In genomic region chr16:33062024-33062681, GRCm38 (mm10) we compare ENCODE assay signal across 8 mouse cellular contexts. TPM values are rescaled to one million over a fixed set of nuclear protein-coding genes. Genes with fewer than 3 reads are reported as not detected.
DNase-seq lines count a peak whose midpoint lies in the region; ATAC-seq and TF ChIP-seq lines count a peak whose summit lies in the region.

Lmln (plus strand) TSS chr16:33062521.

- H3K9ac ChIP-seq in CH12.LX (ENCODE audit: insufficient read depth, low read depth) = peak within 1 kb of the TSS; percentile 36
- H3K9ac ChIP-seq in forebrain, embryonic 12.5 days = peak within 1 kb of the TSS; percentile 75
- H3K9ac ChIP-seq in heart, postnatal 0 days (replicated peaks; ENCODE audit: low read depth, low read length) = peak within 1 kb of the TSS; percentile 58
- H3K9ac ChIP-seq in liver, embryonic 16.5 days (ENCODE audit: low read depth, low read length) = peak within 1 kb of the TSS; percentile 70
- H3K9ac ChIP-seq in neural tube, embryonic 13.5 days = peak within 1 kb of the TSS; percentile 89

- H3K27ac ChIP-seq in CH12.LX (ENCODE audit: insufficient read depth, low read depth) = peak within 1 kb of the TSS; percentile 51
- H3K27ac ChIP-seq in forebrain, embryonic 12.5 days = peak within 1 kb of the TSS; percentile 87
- H3K27ac ChIP-seq in heart, postnatal 0 days (ENCODE audit: low read depth) = peak within 1 kb of the TSS; percentile 63
- peak within 1 kb of the TSS; percentile 82 for H3K27ac ChIP-seq in liver, embryonic 16.5 days (ENCODE audit: low read length)
- H3K27ac ChIP-seq in neural tube, embryonic 13.5 days (replicated peaks) = peak within 1 kb of the TSS; percentile 86
- H3K27ac ChIP-seq in testis, adult 2 months (ENCODE audit: control insufficient read depth, insufficient read depth, low read depth, low read length) = peak within 1 kb of the TSS; percentile 82

- no peak for TF ChIP-seq CTCF in CH12.LX (conservative IDR thresholded peaks at IDR 0.05 in 1 of 2, IDR thresholded peaks at IDR 0.05 in 1 of 2; ENCODE audit: low read depth in 2 of 2, low read length in 2 of 2)
- TF ChIP-seq CTCF in heart, postnatal 0 days (IDR thresholded peaks at IDR 0.05; ENCODE audit: low read depth) = no peak
- TF ChIP-seq CTCF in testis, adult 2 months (IDR thresholded peaks at IDR 0.05; ENCODE audit: control insufficient read depth, insufficient read depth, insufficient replicate concordance, low read depth, low read length) = peak; percentile 7; the same call in 1 of the 2 replicates

- H3K79me2 ChIP-seq in CH12.LX (replicated peaks; ENCODE audit: control insufficient read depth, extremely low read depth, insufficient read depth, poor library complexity, severe bottlenecking) = peaks cover 26% of the 10 kb centered on the region

- TF ChIP-seq POLR2A in CH12.LX (IDR thresholded peaks at IDR 0.05; ENCODE audit: low read depth, low read length) = peak; percentile 91
- TF ChIP-seq POLR2A in testis, adult 2 months (IDR thresholded peaks at IDR 0.05; ENCODE audit: control insufficient read depth, low read depth, low read length) = peak; percentile 87

- H3K36me3 ChIP-seq in CH12.LX (replicated peaks in 1 of 2; ENCODE audit: control insufficient read depth in 1 of 2, insufficient read depth in 1 of 2, low read length in 1 of 2) = peaks cover 28 to 44% of the 10 kb centered on the region in 2 experiments
- H3K36me3 ChIP-seq in forebrain, embryonic 12.5 days (replicated peaks) = peaks cover 41% of the 10 kb centered on the region
- H3K36me3 ChIP-seq in heart, postnatal 0 days (replicated peaks; ENCODE audit: control insufficient read depth, insufficient read depth, low read length) = peaks cover 31% of the 10 kb centered on the region
- peaks cover 22% of the 10 kb centered on the region for H3K36me3 ChIP-seq in liver, embryonic 16.5 days (ENCODE audit: control insufficient read depth, insufficient read depth)
- peaks cover 39% of the 10 kb centered on the region for H3K36me3 ChIP-seq in neural tube, embryonic 13.5 days
- peaks cover 3% of the 10 kb centered on the region for H3K36me3 ChIP-seq in testis, adult 2 months (ENCODE audit: control insufficient read depth, insufficient read depth, low read length)

- H3K4me3 ChIP-seq in CH12.LX (replicated peaks in 1 of 3; ENCODE audit: low read depth in 2 of 3, low read length in 2 of 3, poor library complexity in 1 of 3) = peak within 1 kb of the TSS; percentile 48 to 78 (median 63)
- peak within 1 kb of the TSS; percentile 87 for H3K4me3 ChIP-seq in forebrain, embryonic 12.5 days (replicated peaks)
- peak within 1 kb of the TSS; percentile 74 for H3K4me3 ChIP-seq in heart, postnatal 0 days (ENCODE audit: low read depth, low read length)
- peak within 1 kb of the TSS; percentile 84 for H3K4me3 ChIP-seq in liver, embryonic 16.5 days (ENCODE audit: low read depth, low read length)
- H3K4me3 ChIP-seq in neural tube, embryonic 13.5 days = peak within 1 kb of the TSS; percentile 78
- peak within 1 kb of the TSS; percentile 87 for H3K4me3 ChIP-seq in testis, adult 2 months (ENCODE audit: control insufficient read depth, low read depth, low read length)

- dilution Hi-C loops in CH12.LX (cut with MboI; ENCODE audit: extremely low pct_ligation_motif_present, extremely low pct_unique_long_range_greater_than_20kb, low sequenced_read_pairs) = no loop called here

- peak within 1 kb of the TSS; percentile 76 for H3K4me2 ChIP-seq in CH12.LX (ENCODE audit: insufficient read depth, low read depth, poor library complexity, severe bottlenecking)
- H3K4me2 ChIP-seq in forebrain, embryonic 12.5 days = peak within 1 kb of the TSS; percentile 83
- peak within 1 kb of the TSS; percentile 93 for H3K4me2 ChIP-seq in heart, postnatal 0 days (ENCODE audit: low read depth, low read length)
- H3K4me2 ChIP-seq in liver, embryonic 16.5 days (ENCODE audit: low read depth, low read length) = peak within 1 kb of the TSS; percentile 82
- H3K4me2 ChIP-seq in neural tube, embryonic 13.5 days = peak within 1 kb of the TSS; percentile 85

- DNase-seq in CH12.LX (ENCODE audit: extremely low read depth) = peak; percentile 94
- DNase-seq in c-Kit-positive CD71-positive TER-119-negative erythroid progenitor cells, embryonic 14.5 days (ENCODE audit: low read depth) = peak; percentile 81
- DNase-seq in heart, postnatal 0 days (ENCODE audit: low spot score) = peak; percentile 92
- peak; percentile 91 to 95 for DNase-seq in kidney, postnatal 4 days

- no peak for TF ChIP-seq EP300 in CH12.LX (IDR thresholded peaks at IDR 0.05; ENCODE audit: low read length)
- no peak for TF ChIP-seq EP300 in heart, postnatal 0 days (IDR thresholded peaks at IDR 0.05; ENCODE audit: low read depth)

- in situ Hi-C loops in CH12.LX (cut with MboI; ENCODE audit: low pct_ligation_motif_present, low pct_unique_long_range_greater_than_20kb, low sequenced_read_pairs) = no loop called here

- H3K9me3 ChIP-seq in CH12.LX (replicated peaks; ENCODE audit: low read length) = no peaks in the 10 kb centered on the region
- no peaks in the 10 kb centered on the region for H3K9me3 ChIP-seq in forebrain, embryonic 12.5 days
- H3K9me3 ChIP-seq in heart, postnatal 0 days (replicated peaks; ENCODE audit: control insufficient read depth, low read length) = no peaks in the 10 kb centered on the region
- no peaks in the 10 kb centered on the region for H3K9me3 ChIP-seq in liver, embryonic 16.5 days (replicated peaks; ENCODE audit: control insufficient read depth, low read length)
- no peaks in the 10 kb centered on the region for H3K9me3 ChIP-seq in neural tube, embryonic 13.5 days

- no peaks in the 10 kb centered on the region for H3K27me3 ChIP-seq in CH12.LX (replicated peaks)
- H3K27me3 ChIP-seq in forebrain, embryonic 12.5 days = no peaks in the 10 kb centered on the region
- no peaks in the 10 kb centered on the region for H3K27me3 ChIP-seq in heart, postnatal 0 days (ENCODE audit: control insufficient read depth, insufficient read depth, low read length)
- H3K27me3 ChIP-seq in liver, embryonic 16.5 days (ENCODE audit: control insufficient read depth, insufficient read depth, low read depth, low read length) = no peaks in the 10 kb centered on the region
- H3K27me3 ChIP-seq in neural tube, embryonic 13.5 days = no peaks in the 10 kb centered on the region
- H3K27me3 ChIP-seq in testis, adult 2 months (ENCODE audit: control insufficient read depth, insufficient read depth, low read length) = no peaks in the 10 kb centered on the region

- peaks cover 8 to 55% of the 10 kb centered on the region in 2 experiments for H3K4me1 ChIP-seq in CH12.LX (ENCODE audit: control insufficient read depth in 1 of 2, insufficient read depth in 2 of 2)
- H3K4me1 ChIP-seq in forebrain, embryonic 12.5 days = peaks cover 36% of the 10 kb centered on the region
- peaks cover 9% of the 10 kb centered on the region; the same call in 1 of the 2 replicates for H3K4me1 ChIP-seq in heart, postnatal 0 days (ENCODE audit: control insufficient read depth, insufficient read depth)
- H3K4me1 ChIP-seq in liver, embryonic 16.5 days (ENCODE audit: control insufficient read depth, low read depth, low read length) = peaks cover 36% of the 10 kb centered on the region
- peaks cover 47% of the 10 kb centered on the region for H3K4me1 ChIP-seq in neural tube, embryonic 13.5 days (replicated peaks)
- peaks cover 4% of the 10 kb centered on the region for H3K4me1 ChIP-seq in testis, adult 2 months (ENCODE audit: control insufficient read depth, insufficient read depth, low read length)

- under 1% methylated on average over 57 of the region's 64 CpGs for WGBS in forebrain, embryonic 12.5 days
- WGBS in heart, postnatal 0 days = 2% methylated on average over 48 of the region's 64 CpGs
- under 1% methylated on average over 64 of the region's 64 CpGs for WGBS in liver, embryonic 16.5 days (ENCODE audit: insufficient replicate concordance)
- WGBS in neural tube, embryonic 13.5 days = under 1% methylated on average over 57 of the region's 64 CpGs

- ATAC-seq in forebrain, embryonic 12.5 days (ENCODE audit: low FRiP score) = peak; percentile 98
- ATAC-seq in heart, postnatal 0 days (ENCODE audit: insufficient read depth, low read depth) = peak; percentile 98
- ATAC-seq in liver, embryonic 16.5 days (ENCODE audit: low read depth) = peak; percentile 96
- peak; percentile 98 for ATAC-seq in neural tube, embryonic 13.5 days (ENCODE audit: low read depth)

- no peak for TF ChIP-seq RAD21 in CH12.LX (IDR thresholded peaks at IDR 0.05; ENCODE audit: low read depth, low read length)

TF ChIP-seq in CH12.LX, 34 proteins besides CTCF, POLR2A, EP300 and RAD21 (continues in another document):
- TF ChIP-seq BHLHE40 (IDR thresholded peaks at IDR 0.05; ENCODE audit: low read depth, low read length) (peak; percentile 28; the same call in 1 of the 2 replicates), MXI1 (IDR thresholded peaks at IDR 0.05; ENCODE audit: low read depth, low read length) (peak; percentile 88), SIN3A (IDR thresholded peaks at IDR 0.05; ENCODE audit: low read length) (peak; percentile 76; the same call in 1 of the 2 replicates), TCF12 (IDR thresholded peaks at IDR 0.05; ENCODE audit: low read depth, low read length) (peak; percentile 66; the same call in 1 of the 2 replicates), JUN (IDR thresholded peaks at IDR 0.05; ENCODE audit: insufficient read depth, low read depth, low read length) (no peak), ELF1 (IDR thresholded peaks at IDR 0.05; ENCODE audit: low read depth, low read length) (peak; percentile 63; the same call in 1 of the 2 replicates), NRF1 (IDR thresholded peaks at IDR 0.05; ENCODE audit: low read depth, low read length) (peak; percentile 69), USF1 (IDR thresholded peaks at IDR 0.05; ENCODE audit: low read depth, low read length) (peak; percentile 93), TBP (conservative IDR thresholded peaks at IDR 0.05; ENCODE audit: low read depth, low read length) (0 out of 2 replicates have a peak, but pooled peaks have one; percentile 47), POLR2AphosphoS2 (IDR thresholded peaks at IDR 0.05; ENCODE audit: low read depth, low read length) (peak; percentile 99), MAX (IDR thresholded peaks at IDR 0.05; ENCODE audit: low read length) (peak; percentile 86), NELFE (IDR thresholded peaks at IDR 0.05; ENCODE audit: low read depth, low read length) (0 out of 2 replicates have a peak, but pooled peaks have one; percentile 7)

RNA-seq across cellular contexts. Expression of gene Lmln, which starts in this region (rescaled TPM):
- 3.2 and 3.7 TPM in 2 replicates for total RNA-seq in CH12.LX (2012; rRNA removed)
- total RNA-seq in CH12.LX (2014; rRNA removed) = 1.5 and 1.7 TPM in 2 replicates
- 2.6 and 3.2 TPM in 2 replicates for polyA plus RNA-seq in CH12.LX (2012; ENCODE audit: insufficient read length, low read depth)
- 3.1 and 4.4 TPM in 2 replicates for polyA plus RNA-seq in forebrain, embryonic 12.5 days (2016; fragmentation: Nextera tagmentation; extraction: Ambion mirVana)
- 3.5 and 4.4 TPM in 2 replicates for total RNA-seq in heart, postnatal 0 days (2014; rRNA removed; ENCODE audit: low replicate concordance)
- 0.81 and 1.1 TPM in 2 replicates for polyA plus RNA-seq in heart, postnatal 0 days (2015; fragmentation: Nextera tagmentation; extraction: Ambion mirVana)
- polyA plus RNA-seq in liver, embryonic 16.5 days (2015; fragmentation: Nextera tagmentation; extraction: Ambion mirVana) = 0.67 and 0.97 TPM in 2 replicates
- polyA plus RNA-seq in neural tube, embryonic 13.5 days (2015; fragmentation: Nextera tagmentation; extraction: Ambion mirVana) = 2.0 and 3.7 TPM in 2 replicates
- 7.3 and 10.8 TPM in 2 replicates for polyA plus RNA-seq in testis, adult 2 months (2012; rRNA removed)

Comparison
In these comparisons a context has a peak if more than half of its experiments do, and no peak if none do; other contexts are left out.
1. Peak in every context shown above with its lines: DNase-seq, ATAC-seq, H3K4me3 ChIP-seq and H3K27ac ChIP-seq.
2. Peak in ATAC-seq, H3K4me3 ChIP-seq, H3K27ac ChIP-seq, H3K9ac ChIP-seq and H3K4me2 ChIP-seq in liver, embryonic 16.5 days; RNA of the gene not detected or under 1 TPM.
3. H3K9ac ChIP-seq: peak in every context shown above with its lines; median percentile 89 in neural tube, embryonic 13.5 days; 75 in forebrain, embryonic 12.5 days; 70 in liver, embryonic 16.5 days; 58 in heart, postnatal 0 days; 36 in CH12.LX.